Mouse (Mus musculus): ENCODE results near the gene Cst7. TPM values are rescaled to one million over a fixed set of nuclear protein-coding genes. Genes with fewer than 3 reads are reported as not detected.

The Cst7 gene
- polyA plus RNA-seq (2015; fragmentation: Nextera tagmentation; extraction: Ambion mirVana), result 15.5 and 22.2 TPM in 2 replicates

GRCm38 (mm10) chr2:150569847-150570590, at the start of gene Cst7:
Gene Cst7, plus strand, starts transcription at chr2:150570415.

GRCm38 (mm10) chr2:150608087-150608799, 38.0 kb downstream of the Cst7 start, which contains the start of gene Apmap:
Gene Apmap, minus strand, starts transcription at chr2:150608567.

Other genes starting within 250 kb of the Cst7 start
- gene Gm10130, start 246.7 kb upstream of the Cst7 start, polyA plus RNA-seq (2015; fragmentation: Nextera tagmentation; extraction: Ambion mirVana), result 0.89 and 0.95 TPM in 2 replicates
- 1.0 and 1.4 TPM in 2 replicates for gene 3300002I08Rik, start 207.7 kb upstream of the Cst7 start, polyA plus RNA-seq (2015; fragmentation: Nextera tagmentation; extraction: Ambion mirVana)
- 0.84 and 0.90 TPM in 2 replicates for gene Zfp442, start 118.9 kb upstream of the Cst7 start, polyA plus RNA-seq (2015; fragmentation: Nextera tagmentation; extraction: Ambion mirVana)
- not detected in 2 replicates for gene Zfp345, start 85.3 kb upstream of the Cst7 start, polyA plus RNA-seq (2015; fragmentation: Nextera tagmentation; extraction: Ambion mirVana)
- 27.8 and 28.9 TPM in 2 replicates for gene Apmap, start 38.2 kb downstream of the Cst7 start, polyA plus RNA-seq (2015; fragmentation: Nextera tagmentation; extraction: Ambion mirVana)
- gene Acss1, start 98.1 kb downstream of the Cst7 start, polyA plus RNA-seq (2015; fragmentation: Nextera tagmentation; extraction: Ambion mirVana), result 27.9 and 29.0 TPM in 2 replicates
- gene Vsx1, start 118.9 kb downstream of the Cst7 start, polyA plus RNA-seq (2015; fragmentation: Nextera tagmentation; extraction: Ambion mirVana), result not detected in 2 replicates
- gene Entpd6, start 178.6 kb downstream of the Cst7 start, polyA plus RNA-seq (2015; fragmentation: Nextera tagmentation; extraction: Ambion mirVana), result 11.0 and 13.3 TPM in 2 replicates
- gene Pygb, start 216.3 kb downstream of the Cst7 start, polyA plus RNA-seq (2015; fragmentation: Nextera tagmentation; extraction: Ambion mirVana), result 16.8 and 20.5 TPM in 2 replicates

Measured in spleen, postnatal 0 days (tissue).